Mouse (Mus musculus): ENCODE measurements around the gene Gm5728. TPM values are rescaled to one million over a fixed set of nuclear protein-coding genes. Genes with fewer than 3 reads are reported as not detected.
"Not testable (repeated sequence)": the region's sequence is repeated elsewhere in the genome, so short reads cannot be mapped to it uniquely, and the experiment has no call there.

The Gm5728 gene
- polyA plus RNA-seq (2015; fragmentation: Nextera tagmentation; extraction: Ambion mirVana), result not detected in 2 replicates

DNA sequence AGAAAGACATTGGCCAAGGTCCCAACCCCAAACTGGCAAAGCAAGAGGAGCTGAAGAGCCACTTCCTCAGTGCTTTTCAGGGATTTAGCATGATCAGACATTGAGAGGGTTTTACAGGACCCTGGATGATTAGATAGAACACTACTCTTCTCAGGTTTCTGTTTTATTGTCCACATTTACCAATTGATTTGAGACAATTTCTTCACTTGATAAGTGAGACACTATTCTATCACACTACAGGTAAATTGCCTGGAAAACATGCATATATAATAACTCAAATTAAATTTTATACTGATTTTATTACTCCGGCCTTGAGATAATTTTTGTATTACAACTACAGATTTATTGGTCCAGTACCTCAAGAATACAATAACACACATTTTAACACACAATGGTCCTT, at the start of gene Gm5728:
Gene Gm5728, minus strand, starts transcription at position 101 of the 400 bp plus-strand sequence.
- H3K27me3 ChIP-seq; H3K9me3 ChIP-seq; H3K4me1 ChIP-seq; H3K36me3 ChIP-seq; H3K4me3 ChIP-seq; H3K27ac ChIP-seq; ATAC-seq (ENCODE audit: insufficient number of reproducible peaks, low FRiP score, low TSS enrichment, low read depth); H3K9ac ChIP-seq; H3K4me2 ChIP-seq: not testable (repeated sequence)
- no CpG with 5 or more reads among the region's 1 CpGs for WGBS

DNA sequence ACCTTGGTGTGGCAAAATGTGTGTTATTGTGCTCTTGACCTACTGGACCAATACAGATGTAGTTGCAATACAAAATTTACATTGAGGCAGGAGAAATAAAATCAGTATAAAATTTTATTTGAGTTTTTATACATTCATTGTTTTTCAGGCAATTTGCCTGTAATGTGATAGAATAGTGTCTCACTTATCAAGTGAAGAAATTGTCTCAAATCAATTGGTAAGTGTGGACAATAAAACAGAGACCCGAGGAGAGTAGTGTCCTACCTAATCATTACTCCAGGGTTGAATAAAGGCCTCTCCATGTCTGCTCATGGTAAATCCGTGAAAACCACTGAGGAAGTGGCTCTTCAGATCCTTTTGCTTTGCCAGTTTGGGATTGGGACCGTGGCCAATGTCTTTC, 42.4 kb upstream of the Gm5728 start, which contains the start of gene Vmn1r100:
Gene Vmn1r100, plus strand, starts transcription at position 301 of the 400 bp plus-strand sequence.
- not testable (repeated sequence) for H3K9ac ChIP-seq; H3K27me3 ChIP-seq; H3K4me3 ChIP-seq; H3K4me1 ChIP-seq; ATAC-seq (ENCODE audit: insufficient number of reproducible peaks, low FRiP score, low TSS enrichment, low read depth); H3K4me2 ChIP-seq; H3K9me3 ChIP-seq; H3K27ac ChIP-seq; H3K36me3 ChIP-seq
- no CpG with 5 or more reads among the region's 3 CpGs for WGBS

DNA sequence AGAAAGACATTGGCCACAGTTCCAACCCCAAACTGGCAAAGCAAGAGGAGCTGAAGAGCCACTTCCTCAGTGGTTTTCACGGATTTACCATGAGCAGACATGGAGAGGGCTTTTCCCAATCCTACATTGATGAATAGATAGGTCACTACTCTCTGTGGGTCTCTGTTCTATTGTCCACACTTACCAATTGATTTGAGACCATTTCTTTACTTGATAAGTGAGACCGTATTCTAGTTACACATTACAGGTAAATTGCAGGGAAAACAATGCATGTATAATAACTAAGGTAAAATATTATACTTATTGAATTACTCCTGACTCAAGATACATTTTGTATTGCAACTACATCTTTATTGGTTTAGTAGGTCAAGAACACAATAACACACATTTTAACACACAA, 41.2 kb downstream of the Gm5728 start, which contains the start of gene Gm4133:
Gene Gm4133, minus strand, starts transcription at position 101 of the 400 bp plus-strand sequence.
- H3K4me3 ChIP-seq; H3K9me3 ChIP-seq; H3K27ac ChIP-seq; H3K27me3 ChIP-seq; H3K36me3 ChIP-seq; ATAC-seq (ENCODE audit: insufficient number of reproducible peaks, low FRiP score, low TSS enrichment, low read depth); H3K4me1 ChIP-seq; H3K4me2 ChIP-seq; H3K9ac ChIP-seq: not testable (repeated sequence)
- WGBS, result no CpG with 5 or more reads among the region's 2 CpGs

Other genes with a start within 250 kb of the Gm5728 start
- gene Vmn1r93, start 236.3 kb downstream of the Gm5728 start, polyA plus RNA-seq (2015; fragmentation: Nextera tagmentation; extraction: Ambion mirVana), result not detected in 2 replicates
- gene Vmn1r94, start 207.0 kb downstream of the Gm5728 start, polyA plus RNA-seq (2015; fragmentation: Nextera tagmentation; extraction: Ambion mirVana), result not detected in 2 replicates
- gene Vmn1r95, start 181.7 kb downstream of the Gm5728 start, polyA plus RNA-seq (2015; fragmentation: Nextera tagmentation; extraction: Ambion mirVana), result not detected in 2 replicates
- gene Gm6164, start 169.8 kb downstream of the Gm5728 start, polyA plus RNA-seq (2015; fragmentation: Nextera tagmentation; extraction: Ambion mirVana), result not detected in 2 replicates
- gene Gm4498, start 141.6 kb downstream of the Gm5728 start, polyA plus RNA-seq (2015; fragmentation: Nextera tagmentation; extraction: Ambion mirVana), result not detected in 2 replicates
- not detected in 2 replicates for gene Gm5890, start 112.6 kb downstream of the Gm5728 start, polyA plus RNA-seq (2015; fragmentation: Nextera tagmentation; extraction: Ambion mirVana)
- gene Gm4133, start 41.3 kb downstream of the Gm5728 start, polyA plus RNA-seq (2015; fragmentation: Nextera tagmentation; extraction: Ambion mirVana), result not detected in 2 replicates
- not detected in 2 replicates for gene Vmn1r100, start 42.5 kb upstream of the Gm5728 start, polyA plus RNA-seq (2015; fragmentation: Nextera tagmentation; extraction: Ambion mirVana)
- gene Vmn1r101, start 67.2 kb upstream of the Gm5728 start, polyA plus RNA-seq (2015; fragmentation: Nextera tagmentation; extraction: Ambion mirVana), result not detected in 2 replicates
- gene Gm10670, start 99.5 kb upstream of the Gm5728 start, polyA plus RNA-seq (2015; fragmentation: Nextera tagmentation; extraction: Ambion mirVana), result not detected in 2 replicates
- not detected in 2 replicates for gene Vmn1r103, start 135.1 kb upstream of the Gm5728 start, polyA plus RNA-seq (2015; fragmentation: Nextera tagmentation; extraction: Ambion mirVana)
- gene Vmn1r104, start 158.4 kb upstream of the Gm5728 start, polyA plus RNA-seq (2015; fragmentation: Nextera tagmentation; extraction: Ambion mirVana), result not detected in 2 replicates
- gene Gm5726, start 170.3 kb upstream of the Gm5728 start, polyA plus RNA-seq (2015; fragmentation: Nextera tagmentation; extraction: Ambion mirVana), result not detected in 2 replicates
- gene Gm4141, start 200.8 kb upstream of the Gm5728 start, polyA plus RNA-seq (2015; fragmentation: Nextera tagmentation; extraction: Ambion mirVana), result not detected in 2 replicates
- not detected in 2 replicates for gene Gm4513, start 223.6 kb upstream of the Gm5728 start, polyA plus RNA-seq (2015; fragmentation: Nextera tagmentation; extraction: Ambion mirVana)

Data from limb, embryonic 15.5 days (tissue).